Mouse (Mus musculus): ENCODE data around the gene Aoc2. TPM values are rescaled to one million over a fixed set of nuclear protein-coding genes. Genes with fewer than 3 reads are reported as not detected.

Aoc2 gene
- polyA plus RNA-seq, 1 experiment = 2.9 TPM

GRCm38 (mm10) chr11:101287306-101287705 is 37.6 kb upstream of the Aoc2 start:
- Histone ChIP-seq H3K4me3 (replicated peaks) (no peak overlapping the region), H3K36me3 (replicated peaks; ENCODE audit: low read length) (peaks cover 80% of the 10 kb centered on the region), H3K27me3 (replicated peaks) (no peaks in the 10 kb centered on the region), H3K9me3 (no peaks in the 10 kb centered on the region), H3K4me1 (no peaks in the 10 kb centered on the region)
- TF ChIP-seq GATA1 (IDR thresholded peaks at IDR 0.05; ENCODE audit: borderline replicate concordance, low read length) (no peak), FLI1 (IDR thresholded peaks at IDR 0.05; ENCODE audit: low read length) (no peak)

- TF ChIP-seq GATA1 (IDR thresholded peaks at IDR 0.05; ENCODE audit: borderline replicate concordance, low read length) (no peak), FLI1 (IDR thresholded peaks at IDR 0.05; ENCODE audit: low read length) (no peak)
- no peaks in the 10 kb centered on the region for H3K9me3 ChIP-seq
- H3K4me3 ChIP-seq (replicated peaks) = no peak overlapping the region
- H3K27me3 ChIP-seq (replicated peaks) = no peaks in the 10 kb centered on the region
- H3K4me1 ChIP-seq = no peaks in the 10 kb centered on the region; the same call in 1 of the 2 replicates
- peaks cover 99% of the 10 kb centered on the region for H3K36me3 ChIP-seq (replicated peaks; ENCODE audit: low read length)
Measured at GRCm38 (mm10) chr11:101291231-101291630, 33.6 kb upstream of the Aoc2 start.

GRCm38 (mm10) chr11:101295191-101295590 is 29.7 kb upstream of the Aoc2 start:
- Histone ChIP-seq H3K4me3 (replicated peaks) (no peak overlapping the region), H3K4me1 (peaks cover 22% of the 10 kb centered on the region), H3K9me3 (no peaks in the 10 kb centered on the region), H3K36me3 (replicated peaks; ENCODE audit: low read length) (peaks cover 100% of the 10 kb centered on the region), H3K27me3 (replicated peaks) (no peaks in the 10 kb centered on the region)
- no peak for TF ChIP-seq FLI1 (IDR thresholded peaks at IDR 0.05; ENCODE audit: low read length)
- no peak for TF ChIP-seq GATA1 (IDR thresholded peaks at IDR 0.05; ENCODE audit: borderline replicate concordance, low read length)

GRCm38 (mm10) chr11:101300881-101301280 is 24.0 kb upstream of the Aoc2 start:
- no peaks in the 10 kb centered on the region for H3K27me3 ChIP-seq (replicated peaks)
- TF ChIP-seq GATA1 (IDR thresholded peaks at IDR 0.05; ENCODE audit: borderline replicate concordance, low read length) (no peak), FLI1 (IDR thresholded peaks at IDR 0.05; ENCODE audit: low read length) (no peak)
- H3K36me3 ChIP-seq (replicated peaks; ENCODE audit: low read length) = peaks cover 48% of the 10 kb centered on the region

GRCm38 (mm10) chr11:101301299-101302003 is 23.4 kb upstream of the Aoc2 start:
- Histone ChIP-seq H3K36me3 (replicated peaks; ENCODE audit: low read length) (peaks cover 42% of the 10 kb centered on the region), H3K27me3 (replicated peaks) (peaks cover 2% of the 10 kb centered on the region), H3K4me1 (peaks cover 39% of the 10 kb centered on the region), H3K9me3 (no peaks in the 10 kb centered on the region), H3K4me3 (replicated peaks) (peak overlapping the region; percentile 95)
- TF ChIP-seq GATA1 (IDR thresholded peaks at IDR 0.05; ENCODE audit: borderline replicate concordance, low read length) = no peak
- no peak for TF ChIP-seq FLI1 (IDR thresholded peaks at IDR 0.05; ENCODE audit: low read length)

More at GRCm38 (mm10) chr11:101300881-101301280, 24.0 kb upstream of the Aoc2 start:
- Histone ChIP-seq H3K4me1 (peaks cover 39% of the 10 kb centered on the region), H3K9me3 (no peaks in the 10 kb centered on the region), H3K4me3 (replicated peaks) (peak overlapping the region; percentile 95)

- peaks cover 39% of the 10 kb centered on the region for H3K4me1 ChIP-seq
- H3K4me3 ChIP-seq (replicated peaks) = peak within 1 kb of the TSS; percentile 95
- peaks cover 35% of the 10 kb centered on the region for H3K36me3 ChIP-seq (replicated peaks; ENCODE audit: low read length)
- H3K9me3 ChIP-seq = no peaks in the 10 kb centered on the region
- H3K27me3 ChIP-seq (replicated peaks) = peaks cover 6% of the 10 kb centered on the region
- TF ChIP-seq GATA1 (IDR thresholded peaks at IDR 0.05; ENCODE audit: borderline replicate concordance, low read length) (no peak), FLI1 (IDR thresholded peaks at IDR 0.05; ENCODE audit: low read length) (no peak)
Measured at GRCm38 (mm10) chr11:101302004-101302798, 22.7 kb upstream of the Aoc2 start, which contains the start of gene Becn1. Gene Becn1 (minus strand): TSS chr11:101302286.

GRCm38 (mm10) chr11:101307744-101308143 is 17.1 kb upstream of the Aoc2 start:
- TF ChIP-seq GATA1 (IDR thresholded peaks at IDR 0.05; ENCODE audit: borderline replicate concordance, low read length) (no peak), FLI1 (IDR thresholded peaks at IDR 0.05; ENCODE audit: low read length) (no peak)
- Histone ChIP-seq H3K9me3 (peaks cover 8% of the 10 kb centered on the region), H3K4me3 (replicated peaks) (no peak overlapping the region), H3K4me1 (peaks cover 7% of the 10 kb centered on the region; the same call in 1 of the 2 replicates), H3K36me3 (replicated peaks; ENCODE audit: low read length) (no peaks in the 10 kb centered on the region), H3K27me3 (replicated peaks) (peaks cover 13% of the 10 kb centered on the region)

- peaks cover 19% of the 10 kb centered on the region for H3K4me1 ChIP-seq
Measured at GRCm38 (mm10) chr11:101311083-101311482, 13.8 kb upstream of the Aoc2 start.

GRCm38 (mm10) chr11:101312150-101312549 is 12.7 kb upstream of the Aoc2 start:
- TF ChIP-seq GATA1 (IDR thresholded peaks at IDR 0.05; ENCODE audit: borderline replicate concordance, low read length) (no peak), FLI1 (IDR thresholded peaks at IDR 0.05; ENCODE audit: low read length) (no peak)
- Histone ChIP-seq H3K9me3 (peaks cover 8% of the 10 kb centered on the region), H3K27me3 (replicated peaks) (peaks cover 8% of the 10 kb centered on the region), H3K36me3 (replicated peaks; ENCODE audit: low read length) (no peaks in the 10 kb centered on the region), H3K4me3 (replicated peaks) (no peak overlapping the region), H3K4me1 (peaks cover 25% of the 10 kb centered on the region)

More at GRCm38 (mm10) chr11:101311083-101311482, 13.8 kb upstream of the Aoc2 start:
- peaks cover 13% of the 10 kb centered on the region for H3K27me3 ChIP-seq (replicated peaks)
- no peak for TF ChIP-seq GATA1 (IDR thresholded peaks at IDR 0.05; ENCODE audit: borderline replicate concordance, low read length)
- no peak for TF ChIP-seq FLI1 (IDR thresholded peaks at IDR 0.05; ENCODE audit: low read length)
- H3K36me3 ChIP-seq (replicated peaks; ENCODE audit: low read length) = no peaks in the 10 kb centered on the region
- no peak overlapping the region for H3K4me3 ChIP-seq (replicated peaks)
- peaks cover 8% of the 10 kb centered on the region for H3K9me3 ChIP-seq

GRCm38 (mm10) chr11:101314567-101314966 is 10.3 kb upstream of the Aoc2 start:
- H3K4me3 ChIP-seq (replicated peaks) = no peak overlapping the region
- H3K9me3 ChIP-seq = peaks cover 3% of the 10 kb centered on the region; the same call in 1 of the 2 replicates
- no peaks in the 10 kb centered on the region for H3K27me3 ChIP-seq (replicated peaks)
- H3K36me3 ChIP-seq (replicated peaks; ENCODE audit: low read length) = peaks cover 20% of the 10 kb centered on the region
- TF ChIP-seq FLI1 (IDR thresholded peaks at IDR 0.05; ENCODE audit: low read length) = no peak
- no peak for TF ChIP-seq GATA1 (IDR thresholded peaks at IDR 0.05; ENCODE audit: borderline replicate concordance, low read length)
- peaks cover 36% of the 10 kb centered on the region for H3K4me1 ChIP-seq
